Mouse (Mus musculus) bone marrow, adult 2 months (tissue): ENCODE data around the gene Scrg1.

Experiments used
- CTCF ChIP-seq: fragments of 200-500 bp; IDR thresholded peaks from 2 replicates; pipeline ENCODE4 v1.5.1; 2011; ENCODE audit warnings: low read length, control low read depth; ENCODE audit not compliant: control insufficient read depth, insufficient read depth
- POLR2A ChIP-seq: fragments of 200-500 bp; IDR thresholded peaks from 2 replicates; pipeline ENCODE4 v1.6.1; 2011; ENCODE audit warnings: low read depth, mild to moderate bottlenecking, control low read depth, low read length, borderline replicate concordance; ENCODE audit not compliant: control insufficient read depth

GRCm38 (mm10) chr8:57468624-57469023 lies 12.9 kb downstream of the Scrg1 start:
- TF ChIP-seq CTCF = no peak
- TF ChIP-seq POLR2A = no peak
